Mouse (Mus musculus) heart, postnatal 14 days (tissue): ENCODE data around the gene Alox12e. TPM values are rescaled to one million over a fixed set of nuclear protein-coding genes. Genes with fewer than 3 reads are reported as not detected.
"Not testable (repeated sequence)": the region's sequence is repeated elsewhere in the genome, so short reads cannot be mapped to it uniquely, and the experiment has no call there.

Experiments used
- DNase-seq, 2 experiments: peaks; one replicate each; pipeline ENCODE4 v3.0.0; 2021 to 2022
- intact Hi-C: fragments of 180-260 bp; cut with DNase I; formaldehyde crosslinking; loops from one replicate; pipeline ENCODE4 v1.15.1; 2025
- long read RNA-seq, 2 experiments: library from polyadenylated mRNA; stranded (forward); transcript quantifications; one replicate each; pipeline ENCODE4 v2.0.0; 2021
- total RNA-seq, 2 experiments: library from RNA; stranded (reverse); gene quantifications; 2 replicates each; pipeline ENCODE4 v1.2.3; 2021

The Alox12e gene
- total RNA-seq, result under 1 TPM; 0.14 to 0.44 TPM
- long read RNA-seq, experiment 1, result 0 reads
- long read RNA-seq, experiment 2, result 0 reads

- intact Hi-C loops, result no loop called here
- no peak for DNase-seq
Measured at GRCm38 (mm10) chr11:70322528-70322927, at the start of gene Alox12e. Gene Alox12e (minus strand): TSS chr11:70322628.

- intact Hi-C loops, DNase-seq: not testable (repeated sequence)
Measured at GRCm38 (mm10) chr11:70368626-70369025, 46.2 kb upstream of the Alox12e start.

GRCm38 (mm10) chr11:70367701-70368100 is 45.3 kb upstream of the Alox12e start:
- intact Hi-C loops, DNase-seq: not testable (repeated sequence)

GRCm38 (mm10) chr11:70351868-70352267 is 29.4 kb upstream of the Alox12e start, which contains the start of gene Alox15:
Gene Alox15 (minus strand): TSS chr11:70352031.
- DNase-seq, result no peak
- intact Hi-C loops, result no loop called here

- DNase-seq, result no peak
- intact Hi-C loops, result no loop called here
Measured at GRCm38 (mm10) chr11:70348630-70349029, 26.2 kb upstream of the Alox12e start.

- DNase-seq, result no peak
- intact Hi-C loops, result no loop called here
Measured at GRCm38 (mm10) chr11:70347861-70348260, 25.4 kb upstream of the Alox12e start.

- intact Hi-C loops, result no loop called here
- no peak for DNase-seq
Measured at GRCm38 (mm10) chr11:70345546-70345945, 23.1 kb upstream of the Alox12e start.

GRCm38 (mm10) chr11:70345061-70345460 is 22.6 kb upstream of the Alox12e start:
- intact Hi-C loops, result no loop called here

GRCm38 (mm10) chr11:70339481-70339880 is 17.1 kb upstream of the Alox12e start:
- DNase-seq, result no peak
- intact Hi-C loops, result no loop called here

More at GRCm38 (mm10) chr11:70345061-70345460, 22.6 kb upstream of the Alox12e start:
- no peak for DNase-seq

- peak; percentile 67 to 81 for DNase-seq
- intact Hi-C loops, result no loop called here
Measured at GRCm38 (mm10) chr11:70334477-70334876, 12.0 kb upstream of the Alox12e start.

- intact Hi-C loops, result no loop called here
- no peak for DNase-seq
Measured at GRCm38 (mm10) chr11:70324726-70325125, 2.3 kb upstream of the Alox12e start.

GRCm38 (mm10) chr11:70321664-70322063 is 764 bp downstream of the Alox12e start:
- DNase-seq, result peak; percentile 63 to 75
- intact Hi-C loops, result no loop called here

- DNase-seq, result no peak
- intact Hi-C loops, result loop anchor here (10.0 kb wide), 2 partner anchors 175 to 265 kb away; partner anchors contain the start of gene Asgr1
Measured at GRCm38 (mm10) chr11:70319614-70320013, 2.8 kb downstream of the Alox12e start.

- peak in 1 of 2 experiments; percentile 33 for DNase-seq
- intact Hi-C loops, result loop anchor here (10.0 kb wide), 2 partner anchors 181 to 259 kb away; partner anchors contain the start of gene Asgr1
Measured at GRCm38 (mm10) chr11:70313833-70314232, 8.6 kb downstream of the Alox12e start.

- peak; percentile 29 to 55 for DNase-seq
- intact Hi-C loops, result loop anchor here (1.0 kb wide), 1 partner anchor 54 kb away; the partner anchor contains the start of gene Alox12
Measured at GRCm38 (mm10) chr11:70309341-70309740, 13.1 kb downstream of the Alox12e start.

- no peak for DNase-seq
- intact Hi-C loops, result no loop called here
Measured at GRCm38 (mm10) chr11:70308296-70308695, 14.1 kb downstream of the Alox12e start.

GRCm38 (mm10) chr11:70306159-70306558 is 16.3 kb downstream of the Alox12e start:
- no peak for DNase-seq
- intact Hi-C loops, result no loop called here

GRCm38 (mm10) chr11:70302293-70302692 is 20.1 kb downstream of the Alox12e start:
- intact Hi-C loops, result no loop called here
- DNase-seq, result no peak

- intact Hi-C loops, result no loop called here
- DNase-seq, result no peak
Measured at GRCm38 (mm10) chr11:70297836-70298454, 24.5 kb downstream of the Alox12e start.

GRCm38 (mm10) chr11:70297405-70297804 is 25.0 kb downstream of the Alox12e start:
- intact Hi-C loops, result no loop called here
- DNase-seq, result no peak

GRCm38 (mm10) chr11:70293881-70294280 is 28.5 kb downstream of the Alox12e start:
- DNase-seq, result no peak
- intact Hi-C loops, result no loop called here

- no peak for DNase-seq
Measured at GRCm38 (mm10) chr11:70291235-70291634, 31.2 kb downstream of the Alox12e start.

More at GRCm38 (mm10) chr11:70291235-70291634, 31.2 kb downstream of the Alox12e start:
- intact Hi-C loops, result no loop called here
